8 mouse cellular contexts compared by ENCODE assay signal in genomic region chrX:129749102-129749501, GRCm38 (mm10). TPM values are rescaled to one million over a fixed set of nuclear protein-coding genes. Genes with fewer than 3 reads are reported as not detected.
A peak's percentile ranks its signal among the peaks of the same experiment; 100 is the strongest.
DNase-seq lines count a peak whose midpoint lies in the region; ATAC-seq lines count a peak whose summit lies in the region.

No protein-coding gene starts in this region.

- DNase-seq in heart, postnatal 14 days = no peak
- peak; percentile 14 for DNase-seq in R1 (ENCODE audit: low read depth, low spot score)
- DNase-seq in hindbrain, embryonic 10.5 days (ENCODE audit: low spot score) = no peak
- no peak for DNase-seq in midbrain, embryonic 10.5 days (ENCODE audit: low spot score)
- no peak for DNase-seq in spleen, adult 18-20 months
- DNase-seq in natural killer cell, adult 2 months (ENCODE audit: low spot score in 2 of 2) = no peak

- intact Hi-C loops in heart, postnatal 14 days (cut with DNase I) = no loop called here

- H3K9ac ChIP-seq in heart, embryonic 14.5 days (ENCODE audit: low read length) = peak overlapping the region; percentile 72; the same call in 1 of the 2 replicates

- WGBS in heart, embryonic 14.5 days = 10% methylated on average over 1 of the region's 1 CpGs
- 20% methylated on average over 1 of the region's 1 CpGs for WGBS in hindbrain, embryonic 10.5 days
- 50% methylated on average over 1 of the region's 1 CpGs for WGBS in midbrain, embryonic 10.5 days

- no peaks in the 10 kb centered on the region for H3K9me3 ChIP-seq in heart, embryonic 14.5 days (ENCODE audit: control insufficient read depth, low read length)
- H3K9me3 ChIP-seq in hindbrain, embryonic 10.5 days = no peaks in the 10 kb centered on the region
- no peaks in the 10 kb centered on the region for H3K9me3 ChIP-seq in midbrain, embryonic 10.5 days (replicated peaks)

- H3K36me3 ChIP-seq in heart, embryonic 14.5 days (ENCODE audit: control insufficient read depth, insufficient read depth, low read length) = no peaks in the 10 kb centered on the region
- no peaks in the 10 kb centered on the region for H3K36me3 ChIP-seq in hindbrain, embryonic 10.5 days
- no peaks in the 10 kb centered on the region for H3K36me3 ChIP-seq in midbrain, embryonic 10.5 days

- peak overlapping the region; percentile 67 for H3K4me2 ChIP-seq in heart, embryonic 14.5 days (ENCODE audit: low read length)

- H3K27ac ChIP-seq in heart, embryonic 14.5 days (replicated peaks in 1 of 2; ENCODE audit: control insufficient read depth in 1 of 2, insufficient read depth in 1 of 2, low read depth in 2 of 2, low read length in 2 of 2) = no peak overlapping the region; a peak in 1 of 4 replicates
- peak overlapping the region; percentile 84 for H3K27ac ChIP-seq in hindbrain, embryonic 10.5 days
- 0 out of 2 replicates have a peak overlapping the region, but pooled peaks have one; percentile 83 for H3K27ac ChIP-seq in midbrain, embryonic 10.5 days (replicated peaks)

- H3K27me3 ChIP-seq in heart, embryonic 14.5 days (ENCODE audit: control insufficient read depth, insufficient read depth, low read length) = no peaks in the 10 kb centered on the region
- no peaks in the 10 kb centered on the region for H3K27me3 ChIP-seq in hindbrain, embryonic 10.5 days (ENCODE audit: insufficient read depth, poor library complexity, severe bottlenecking)
- H3K27me3 ChIP-seq in midbrain, embryonic 10.5 days (ENCODE audit: low read depth, poor library complexity, severe bottlenecking) = no peaks in the 10 kb centered on the region

- peak overlapping the region; percentile 59 to 70 for H3K4me3 ChIP-seq in heart, embryonic 14.5 days (ENCODE audit: control insufficient read depth in 1 of 2, insufficient read depth in 1 of 2, low read depth in 1 of 2, low read length in 2 of 2)
- H3K4me3 ChIP-seq in hindbrain, embryonic 10.5 days = peak overlapping the region; percentile 60
- peak overlapping the region; percentile 63 for H3K4me3 ChIP-seq in midbrain, embryonic 10.5 days

- no peaks in the 10 kb centered on the region for H3K4me1 ChIP-seq in heart, embryonic 14.5 days (ENCODE audit: control insufficient read depth in 2 of 2, insufficient read depth in 2 of 2, low read length in 2 of 2)
- H3K4me1 ChIP-seq in hindbrain, embryonic 10.5 days (replicated peaks) = no peaks in the 10 kb centered on the region
- H3K4me1 ChIP-seq in midbrain, embryonic 10.5 days = no peaks in the 10 kb centered on the region

- ATAC-seq in heart, embryonic 14.5 days (ENCODE audit: insufficient number of reproducible peaks, insufficient read depth, low FRiP score, low read depth) = no peak
- ATAC-seq in erythroid progenitor cell, adult 5-6 weeks (replicated peaks; ENCODE audit: low FRiP score, poor library complexity, severe bottlenecking) = no peak

RNA-seq across cellular contexts. Expression of gene Diaph2, which starts 0.4 kb away (rescaled TPM):
- 6.8 and 8.0 TPM in 2 replicates for polyA plus RNA-seq in heart, embryonic 14.5 days (2014; fragmentation: Nextera tagmentation; extraction: Ambion mirVana)
- 10 to 100 TPM; 14.7 to 15.2 TPM for total RNA-seq in heart, postnatal 14 days (2021)
- 3.5 and 4.1 TPM in 2 replicates for polyA plus RNA-seq in hindbrain, embryonic 10.5 days (2016; fragmentation: Nextera tagmentation; extraction: Ambion mirVana)
- 3.1 and 4.2 TPM in 2 replicates for polyA plus RNA-seq in midbrain, embryonic 10.5 days (2016; fragmentation: Nextera tagmentation; extraction: Ambion mirVana)
- total RNA-seq in erythroid progenitor cell, adult 5-6 weeks (2015; ENCODE audit: low replicate concordance) = 7.5 and 8.3 TPM in 2 replicates
- 0.38 and 1.7 TPM in 2 replicates for total RNA-seq in erythroid progenitor cell, adult 5-6 weeks (2017; ENCODE audit: low replicate concordance)

Comparison
In these comparisons a context has a peak if more than half of its experiments do, and no peak if none do; other contexts are left out.
1. H3K27ac ChIP-seq: peak in hindbrain, embryonic 10.5 days (single experiment) and midbrain, embryonic 10.5 days (single experiment); none in heart, embryonic 14.5 days (0 of 2).
2. Peak in every context shown above with its lines, with median percentiles within 50 percentile points of each other: H3K4me3 ChIP-seq.